Mouse (Mus musculus) layer of hippocampus, postnatal 10 days (tissue): Measurements from ENCODE around the gene Psmb2. TPM values are rescaled to one million over a fixed set of nuclear protein-coding genes. Genes with fewer than 3 reads are reported as not detected.
A peak's percentile ranks its signal among the peaks of the same experiment; 100 is the strongest.

Experiments
- DNase-seq, 2 experiments: peaks; one replicate each; pipeline ENCODE4 v3.0.0; 2021; ENCODE audit warnings: low spot score in 2 of 2
- total RNA-seq, 2 experiments: library from RNA; stranded (reverse); gene quantifications; 2 replicates each; pipeline ENCODE4 v1.2.3; 2021

The Psmb2 gene
- total RNA-seq, 2 experiments from 2014 or later = 145 to 149 TPM

DNA sequence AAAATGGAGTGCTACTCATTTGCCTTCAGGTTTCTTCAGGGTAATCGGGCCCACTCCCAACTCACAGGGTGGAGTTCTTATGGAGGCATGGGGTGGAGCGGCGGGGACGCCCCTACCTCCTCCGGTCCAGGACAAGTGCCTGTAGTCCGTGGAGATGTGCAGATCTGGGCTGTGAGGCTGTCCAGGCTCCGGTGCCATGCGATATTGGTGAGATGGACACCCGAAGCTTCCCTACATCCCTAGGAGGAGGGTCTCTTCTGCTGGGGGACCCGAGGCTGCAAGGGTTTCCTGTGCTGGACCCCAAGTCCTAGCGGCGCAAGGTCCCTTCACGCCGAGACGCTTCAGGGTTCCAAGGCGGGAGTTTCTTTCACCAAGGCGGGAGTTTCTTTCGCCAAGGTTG lies 54.7 kb downstream of the Psmb2 start:
- no peak for DNase-seq

- DNase-seq = no peak
Measured at GRCm38 (mm10) chr4:126732531-126733380, 55.3 kb downstream of the Psmb2 start.

- DNase-seq = no peak
Measured at GRCm38 (mm10) chr4:126734001-126734603, 56.7 kb downstream of the Psmb2 start.

DNA sequence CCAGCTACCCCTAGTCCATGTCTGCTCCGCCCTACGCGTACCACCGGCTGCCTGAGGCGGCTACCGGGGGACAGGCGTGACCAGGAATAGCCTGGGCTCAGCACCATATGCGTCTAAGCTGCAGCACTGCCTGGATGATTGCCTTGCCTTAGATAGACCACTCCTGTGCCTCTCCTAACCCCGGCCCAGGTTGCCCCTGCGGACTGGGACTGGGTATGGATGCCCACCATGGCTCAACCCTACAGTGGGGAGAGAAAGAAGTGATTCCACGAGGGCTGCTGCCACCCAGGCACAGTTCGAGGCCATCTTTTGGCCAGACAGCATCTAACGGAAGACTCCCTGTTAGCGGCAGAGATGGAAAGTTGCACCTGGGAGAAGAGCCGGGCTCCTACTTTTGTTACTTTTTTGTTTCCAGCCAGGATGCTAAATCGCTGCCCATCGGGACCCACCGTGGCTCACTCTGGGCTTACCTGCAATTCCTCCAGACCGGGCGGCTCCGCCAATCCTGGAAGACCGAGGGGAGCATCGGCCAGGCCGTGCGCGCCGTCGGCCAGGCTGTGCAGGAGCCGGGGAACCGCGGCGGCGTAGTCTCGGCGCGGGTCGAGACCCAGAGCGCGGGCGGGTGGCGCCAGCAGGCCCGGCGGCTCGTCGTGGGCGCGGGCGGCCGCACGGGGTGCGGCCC lies 57.4 kb downstream of the Psmb2 start:
- DNase-seq = no peak

DNA sequence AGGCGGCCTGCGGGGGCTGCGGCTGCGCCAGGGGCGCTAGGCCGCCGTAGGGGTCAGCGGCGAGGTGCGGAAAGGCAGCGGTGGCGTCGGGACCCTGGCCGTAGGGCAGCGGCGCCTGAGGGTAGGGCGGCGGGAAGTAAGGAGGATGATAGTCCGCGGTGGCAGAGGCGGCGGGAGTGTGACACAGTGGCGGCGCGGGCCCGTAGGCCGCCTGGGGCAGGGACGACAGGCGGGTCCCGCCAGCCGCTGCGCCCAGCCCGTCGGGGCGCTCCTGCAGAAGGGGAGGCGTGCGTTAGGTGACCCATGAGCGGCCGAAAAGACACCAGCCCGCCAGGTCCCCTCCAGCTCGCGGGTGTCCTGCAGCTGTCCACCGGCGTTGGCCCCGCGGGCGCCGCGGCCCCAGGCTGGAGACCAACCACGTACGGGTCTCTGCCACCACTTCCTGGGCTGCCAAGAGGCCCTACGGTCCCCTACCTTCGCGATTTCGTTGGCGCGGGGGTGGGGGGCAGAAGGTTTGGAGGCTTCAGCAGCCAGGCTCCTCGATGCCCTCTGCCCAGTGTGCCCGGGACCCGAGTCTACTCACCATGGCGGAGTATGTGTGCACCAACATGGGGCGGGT lies 58.1 kb downstream of the Psmb2 start:
- no peak for DNase-seq

- peak; percentile 33 to 47 for DNase-seq
Measured at GRCm38 (mm10) chr4:126736001-126736414, 58.6 kb downstream of the Psmb2 start, which contains the start of gene Tfap2e. Gene Tfap2e, minus strand, starts transcription at chr4:126736240.

DNA sequence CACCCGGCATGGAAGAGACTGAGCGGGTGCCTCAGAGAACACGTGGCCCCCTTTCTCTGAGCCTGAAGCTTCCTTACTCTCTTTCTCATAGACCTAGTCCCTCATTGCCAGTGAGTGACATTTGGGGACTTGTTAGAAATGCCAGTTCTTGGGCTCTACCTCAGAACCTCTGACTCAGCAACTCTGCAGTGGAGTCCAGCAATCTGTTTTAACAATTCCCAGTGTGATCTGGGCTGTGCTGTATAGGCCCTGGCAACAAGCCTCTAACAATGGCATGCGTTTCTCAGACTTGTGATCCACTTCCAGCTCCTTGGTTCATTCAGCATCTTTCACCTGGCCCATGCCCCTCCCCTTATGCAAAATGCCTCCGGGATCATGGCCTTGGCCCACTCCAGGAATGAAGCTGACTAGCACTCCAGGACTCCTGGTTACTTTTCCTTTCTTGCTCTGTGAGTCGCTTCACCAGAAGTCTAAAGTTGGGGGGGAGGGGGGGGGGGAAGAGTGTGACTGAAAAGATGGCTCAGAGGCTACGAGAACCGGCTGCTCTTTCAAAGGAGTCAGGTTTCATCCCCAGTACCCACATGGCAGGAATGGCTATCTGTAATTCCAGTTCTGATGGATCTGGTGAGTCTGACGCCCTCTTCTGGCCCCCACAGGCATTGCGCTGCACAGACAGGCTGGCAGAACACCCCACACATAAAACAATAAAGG lies 62.7 kb downstream of the Psmb2 start:
- DNase-seq = no peak

GRCm38 (mm10) chr4:126741448-126741847 lies 64.0 kb downstream of the Psmb2 start:
- peak; percentile 92 for DNase-seq

DNA sequence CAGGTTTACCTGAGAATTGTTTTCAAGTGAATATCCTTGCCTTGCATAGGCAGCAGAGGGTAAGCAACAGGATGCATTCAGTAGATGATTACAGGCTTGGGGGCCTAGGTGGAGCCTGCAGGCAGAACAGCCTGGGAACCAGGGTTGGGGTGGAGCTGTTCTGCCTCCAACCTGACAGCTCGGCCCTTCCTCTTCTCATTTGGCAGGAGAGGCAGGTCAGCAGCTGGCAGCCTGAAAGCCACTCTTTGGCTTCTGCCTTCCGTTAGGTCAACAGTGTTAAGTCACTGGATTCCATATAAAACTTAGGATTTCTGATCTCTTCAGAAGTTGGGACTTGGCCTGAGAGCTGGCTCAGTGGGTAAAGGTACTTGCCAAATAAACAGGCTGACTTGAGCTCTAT lies 65.5 kb downstream of the Psmb2 start:
- DNase-seq = no peak

- no peak for DNase-seq
Measured at GRCm38 (mm10) chr4:126743713-126744112, 66.3 kb downstream of the Psmb2 start.

- peak in 1 of 2 experiments; percentile 40 for DNase-seq
Measured at GRCm38 (mm10) chr4:126744831-126745230, 67.4 kb downstream of the Psmb2 start.

DNA sequence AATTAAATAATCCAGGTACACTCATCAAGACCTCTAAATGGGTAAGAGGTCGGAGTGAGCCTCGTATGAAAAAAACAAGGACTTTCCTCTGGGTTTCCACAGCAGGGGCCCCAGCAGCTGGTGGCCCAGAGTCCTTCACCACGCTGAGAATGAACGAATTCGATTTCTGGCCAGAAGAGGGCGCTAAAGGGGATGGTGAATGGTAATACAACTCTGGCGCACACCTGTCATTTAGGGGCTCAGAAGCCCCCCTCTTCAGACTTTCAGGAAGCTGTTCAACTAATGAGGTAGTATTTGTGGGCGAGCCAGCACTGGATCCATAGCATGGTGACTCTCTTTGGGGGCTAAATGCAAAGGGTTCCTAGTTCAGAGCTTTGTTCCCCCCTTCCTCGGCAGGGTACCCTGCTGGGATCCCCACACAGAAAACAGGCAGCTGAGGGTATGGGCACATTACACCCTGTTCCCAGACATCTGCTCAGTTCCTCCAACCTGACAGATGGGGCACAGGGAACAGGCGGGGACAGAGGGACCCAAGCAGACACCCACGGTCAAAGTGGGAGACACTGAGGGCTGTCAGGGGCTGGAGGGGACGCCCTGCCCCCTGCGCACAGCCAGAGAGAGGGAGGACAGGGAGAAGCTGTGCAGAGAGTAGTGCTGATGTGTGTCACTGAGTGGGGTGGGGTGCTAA lies 68.2 kb downstream of the Psmb2 start:
- peak; percentile 78 to 81 for DNase-seq

DNA sequence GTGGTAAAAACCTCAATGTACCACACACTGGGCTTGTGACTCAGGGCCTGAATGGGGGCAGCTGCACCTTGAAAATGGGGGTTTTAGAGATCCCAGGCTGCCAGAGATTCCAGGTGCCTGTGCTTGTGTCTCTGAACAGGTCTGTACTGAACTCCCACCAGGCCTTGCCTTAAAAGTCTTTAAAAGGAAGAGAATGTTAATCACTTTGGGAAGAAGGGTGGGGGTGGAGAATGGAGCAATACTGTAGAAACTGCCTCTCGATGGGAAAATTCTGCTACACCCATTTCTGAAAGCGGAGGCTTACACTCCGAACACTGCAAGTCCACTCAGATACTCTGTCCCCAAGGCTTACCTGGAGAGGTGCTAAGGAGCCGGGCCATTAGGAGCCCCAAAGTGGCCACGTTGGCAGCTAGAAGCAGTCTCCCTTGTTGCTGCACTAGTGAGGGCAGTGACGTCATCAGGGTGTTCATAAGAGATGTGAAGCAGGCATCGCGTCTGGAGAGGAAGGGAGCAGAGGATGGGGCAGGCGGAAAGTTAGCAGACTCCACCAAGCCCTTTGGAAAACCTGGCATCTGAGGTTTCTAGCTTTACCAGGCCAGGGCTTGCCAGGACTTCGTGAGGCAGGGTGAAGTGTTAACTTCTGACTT lies 68.9 kb downstream of the Psmb2 start:
- DNase-seq = no peak

DNA sequence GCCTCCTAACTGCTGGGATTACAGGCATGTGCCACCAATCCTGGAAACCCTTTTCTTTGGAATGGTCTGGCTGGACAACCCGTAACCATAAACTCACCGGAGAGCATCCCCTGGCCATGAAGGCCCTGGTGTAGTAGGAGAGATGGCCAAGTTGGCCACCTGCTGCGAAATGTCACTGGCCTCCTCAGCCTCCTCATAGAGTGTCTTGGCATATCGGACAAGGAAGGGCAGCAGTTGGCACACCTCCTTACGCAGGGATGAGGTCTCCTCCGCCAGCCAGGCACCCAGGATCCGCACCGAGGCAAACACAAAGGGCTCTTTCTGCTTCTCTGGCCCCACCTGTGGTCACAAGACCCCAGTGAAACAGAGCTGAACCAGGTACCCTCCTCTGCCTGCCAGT lies 71.0 kb downstream of the Psmb2 start:
- DNase-seq = peak in 1 of 2 experiments; percentile 14

GRCm38 (mm10) chr4:126749553-126749952 lies 72.1 kb downstream of the Psmb2 start:
- DNase-seq = no peak

- peak; percentile 82 to 87 for DNase-seq
Measured at GRCm38 (mm10) chr4:126750046-126750683, 72.7 kb downstream of the Psmb2 start.

- DNase-seq = peak in 1 of 2 experiments; percentile 37
Measured at GRCm38 (mm10) chr4:126750863-126751555, 73.6 kb downstream of the Psmb2 start.

DNA sequence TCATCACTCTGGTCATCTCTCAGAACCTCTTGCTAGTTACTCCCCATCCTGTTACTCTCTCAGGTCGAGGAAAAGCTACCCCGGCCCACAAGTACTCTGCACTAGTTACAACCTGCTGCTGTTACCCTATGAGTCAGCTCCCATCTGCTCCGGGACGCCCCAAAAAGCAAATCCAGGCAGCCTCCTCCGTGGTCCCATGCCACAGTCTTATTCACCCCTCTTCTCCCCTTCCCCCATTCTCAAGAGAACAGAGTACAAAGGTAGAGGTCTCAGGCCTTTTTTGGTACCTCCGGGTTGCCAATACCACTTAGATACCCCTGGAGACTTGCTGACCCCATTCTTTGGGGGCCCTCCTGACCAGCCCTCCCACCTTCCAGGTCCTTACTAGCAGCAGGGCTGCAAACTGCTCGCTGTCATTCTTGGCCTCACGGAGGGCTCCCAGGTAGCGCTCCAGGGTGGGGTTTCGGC lies 74.2 kb downstream of the Psmb2 start:
- no peak for DNase-seq
